Mouse (Mus musculus): ENCODE results near the gene Usp12. TPM values are rescaled to one million over a fixed set of nuclear protein-coding genes. Genes with fewer than 3 reads are reported as not detected.
A peak's percentile ranks its signal among the peaks of the same experiment; 100 is the strongest.

Usp12 gene
- polyA plus RNA-seq (2016; fragmentation: Nextera tagmentation; extraction: Ambion mirVana) = 17.8 and 18.3 TPM in 2 replicates

GRCm38 (mm10) chr5:146794853-146795252, at the start of gene Usp12:
Usp12 (minus strand) TSS chr5:146795006.
- Histone ChIP-seq H3K27me3 (no peaks in the 10 kb centered on the region), H3K9ac (peak within 1 kb of the TSS; percentile 93), H3K4me1 (peaks cover 37% of the 10 kb centered on the region), H3K36me3 (replicated peaks) (no peaks in the 10 kb centered on the region), H3K9me3 (no peaks in the 10 kb centered on the region), H3K4me2 (peak within 1 kb of the TSS; percentile 83), H3K4me3 (replicated peaks) (peak within 1 kb of the TSS; percentile 95), H3K27ac (peak within 1 kb of the TSS; percentile 90)
- WGBS = 1% methylated on average over 28 of the region's 51 CpGs
- peak; percentile 97 for ATAC-seq (ENCODE audit: low FRiP score)

- H3K4me1 ChIP-seq = peaks cover 17% of the 10 kb centered on the region
- peak overlapping the region; percentile 67 for H3K4me3 ChIP-seq (replicated peaks)
- peak overlapping the region; percentile 87 for H3K4me2 ChIP-seq
- H3K9me3 ChIP-seq = no peaks in the 10 kb centered on the region
- 0 out of 2 replicates have a peak, but pooled peaks cover 1% of the 10 kb centered on the region for H3K36me3 ChIP-seq (replicated peaks)
- no peaks in the 10 kb centered on the region for H3K27me3 ChIP-seq
- 4% methylated on average over 6 of the region's 6 CpGs for WGBS
- peak overlapping the region; percentile 86 for H3K27ac ChIP-seq
- peak; percentile 46 for ATAC-seq (ENCODE audit: low FRiP score)
- peak overlapping the region; percentile 84 for H3K9ac ChIP-seq
These were observed 49.6 kb upstream of the Usp12 start for GRCm38 (mm10) chr5:146844301-146844941.

- Histone ChIP-seq H3K27me3 (no peaks in the 10 kb centered on the region), H3K9me3 (no peaks in the 10 kb centered on the region), H3K27ac (no peak overlapping the region), H3K9ac (no peak overlapping the region), H3K4me2 (no peak overlapping the region), H3K4me1 (peaks cover 17% of the 10 kb centered on the region), H3K36me3 (replicated peaks) (peaks cover 26% of the 10 kb centered on the region), H3K4me3 (replicated peaks) (no peak overlapping the region)
- 93% methylated on average over 4 of the region's 4 CpGs for WGBS
- ATAC-seq (ENCODE audit: low FRiP score) = no peak
These were observed 47.2 kb upstream of the Usp12 start for GRCm38 (mm10) chr5:146841996-146842395.

- Histone ChIP-seq H3K4me3 (replicated peaks) (no peak overlapping the region), H3K36me3 (replicated peaks) (peaks cover 33% of the 10 kb centered on the region), H3K9ac (no peak overlapping the region), H3K9me3 (no peaks in the 10 kb centered on the region), H3K27me3 (no peaks in the 10 kb centered on the region), H3K4me1 (peaks cover 16% of the 10 kb centered on the region), H3K27ac (no peak overlapping the region), H3K4me2 (no peak overlapping the region)
- ATAC-seq (ENCODE audit: low FRiP score) = no peak
- 87% methylated on average over 5 of the region's 5 CpGs for WGBS
These were observed 46.5 kb upstream of the Usp12 start for GRCm38 (mm10) chr5:146841301-146841700.

- no peak overlapping the region for H3K27ac ChIP-seq
- H3K4me2 ChIP-seq = no peak overlapping the region
- ATAC-seq (ENCODE audit: low FRiP score) = no peak
- H3K9ac ChIP-seq = no peak overlapping the region
- no peaks in the 10 kb centered on the region for H3K27me3 ChIP-seq
- H3K4me1 ChIP-seq = peaks cover 8% of the 10 kb centered on the region
- no peaks in the 10 kb centered on the region for H3K9me3 ChIP-seq
- H3K36me3 ChIP-seq (replicated peaks) = peaks cover 41% of the 10 kb centered on the region
- 87% methylated on average over 4 of the region's 4 CpGs for WGBS
- no peak overlapping the region for H3K4me3 ChIP-seq (replicated peaks)
These were observed 45.6 kb upstream of the Usp12 start for GRCm38 (mm10) chr5:146840422-146840821.

- no peak overlapping the region for H3K4me2 ChIP-seq
- H3K4me1 ChIP-seq = peaks cover 5% of the 10 kb centered on the region
- ATAC-seq (ENCODE audit: low FRiP score) = no peak
- peaks cover 48% of the 10 kb centered on the region for H3K36me3 ChIP-seq (replicated peaks)
- no peaks in the 10 kb centered on the region for H3K27me3 ChIP-seq
- no peak overlapping the region for H3K9ac ChIP-seq
- H3K4me3 ChIP-seq (replicated peaks) = no peak overlapping the region
- no peaks in the 10 kb centered on the region for H3K9me3 ChIP-seq
- WGBS = 64% methylated on average over 5 of the region's 5 CpGs
- no peak overlapping the region for H3K27ac ChIP-seq
These were observed 45.0 kb upstream of the Usp12 start for GRCm38 (mm10) chr5:146839760-146840159.

GRCm38 (mm10) chr5:146838836-146839648, 44.2 kb upstream of the Usp12 start:
- Histone ChIP-seq H3K4me2 (no peak overlapping the region), H3K9me3 (no peaks in the 10 kb centered on the region), H3K27me3 (no peaks in the 10 kb centered on the region), H3K4me1 (peaks cover 7% of the 10 kb centered on the region), H3K36me3 (replicated peaks) (peaks cover 55% of the 10 kb centered on the region), H3K4me3 (replicated peaks) (no peak overlapping the region), H3K27ac (no peak overlapping the region), H3K9ac (no peak overlapping the region)
- WGBS = 61% methylated on average over 12 of the region's 12 CpGs
- ATAC-seq (ENCODE audit: low FRiP score) = no peak

- H3K36me3 ChIP-seq (replicated peaks) = peaks cover 55% of the 10 kb centered on the region
- ATAC-seq (ENCODE audit: low FRiP score) = no peak
- H3K27ac ChIP-seq = no peak overlapping the region
- no peaks in the 10 kb centered on the region for H3K9me3 ChIP-seq
- H3K4me1 ChIP-seq = peaks cover 11% of the 10 kb centered on the region
- no peak overlapping the region for H3K4me2 ChIP-seq
- no peak overlapping the region for H3K4me3 ChIP-seq (replicated peaks)
- no peak overlapping the region for H3K9ac ChIP-seq
- H3K27me3 ChIP-seq = no peaks in the 10 kb centered on the region
- WGBS = 70% methylated on average over 7 of the region's 7 CpGs
These were observed 43.3 kb upstream of the Usp12 start for GRCm38 (mm10) chr5:146837967-146838720.

- Histone ChIP-seq H3K9me3 (no peaks in the 10 kb centered on the region), H3K9ac (no peak overlapping the region), H3K27me3 (no peaks in the 10 kb centered on the region), H3K4me3 (replicated peaks) (no peak overlapping the region), H3K36me3 (replicated peaks) (peaks cover 55% of the 10 kb centered on the region), H3K4me2 (no peak overlapping the region), H3K27ac (no peak overlapping the region), H3K4me1 (peaks cover 17% of the 10 kb centered on the region)
- 90% methylated on average over 8 of the region's 8 CpGs for WGBS
- ATAC-seq (ENCODE audit: low FRiP score) = no peak
These were observed 40.2 kb upstream of the Usp12 start for GRCm38 (mm10) chr5:146834959-146835358.

GRCm38 (mm10) chr5:146833673-146834201, 38.9 kb upstream of the Usp12 start:
- no peak for ATAC-seq (ENCODE audit: low FRiP score)
- Histone ChIP-seq H3K27me3 (no peaks in the 10 kb centered on the region), H3K9me3 (no peaks in the 10 kb centered on the region), H3K4me2 (peak overlapping the region; percentile 76), H3K4me3 (replicated peaks) (peak overlapping the region; percentile 88), H3K9ac (peak overlapping the region; percentile 94), H3K27ac (peak overlapping the region; percentile 86), H3K4me1 (peaks cover 17% of the 10 kb centered on the region), H3K36me3 (replicated peaks) (peaks cover 47% of the 10 kb centered on the region)
- 24% methylated on average over 8 of the region's 8 CpGs for WGBS

- H3K9me3 ChIP-seq = no peaks in the 10 kb centered on the region
- no peaks in the 10 kb centered on the region for H3K27me3 ChIP-seq
- peak; percentile 99 for ATAC-seq (ENCODE audit: low FRiP score)
- H3K4me3 ChIP-seq (replicated peaks) = peak within 1 kb of the TSS; percentile 88
- H3K4me1 ChIP-seq = peaks cover 17% of the 10 kb centered on the region
- peak within 1 kb of the TSS; percentile 76 for H3K4me2 ChIP-seq
- under 1% methylated on average over 59 of the region's 60 CpGs for WGBS
- peak within 1 kb of the TSS; percentile 94 for H3K9ac ChIP-seq
- peak within 1 kb of the TSS; percentile 86 for H3K27ac ChIP-seq
- peaks cover 39% of the 10 kb centered on the region for H3K36me3 ChIP-seq (replicated peaks)
These were observed 38.1 kb upstream of the Usp12 start, which contains the start of gene Rpl21 for GRCm38 (mm10) chr5:146832769-146833448. Rpl21 (plus strand) TSS chr5:146832890.

All from forebrain, embryonic 12.5 days (tissue).